Mouse (Mus musculus): ENCODE data around the gene Zfp827.

Zfp827 gene

DNA sequence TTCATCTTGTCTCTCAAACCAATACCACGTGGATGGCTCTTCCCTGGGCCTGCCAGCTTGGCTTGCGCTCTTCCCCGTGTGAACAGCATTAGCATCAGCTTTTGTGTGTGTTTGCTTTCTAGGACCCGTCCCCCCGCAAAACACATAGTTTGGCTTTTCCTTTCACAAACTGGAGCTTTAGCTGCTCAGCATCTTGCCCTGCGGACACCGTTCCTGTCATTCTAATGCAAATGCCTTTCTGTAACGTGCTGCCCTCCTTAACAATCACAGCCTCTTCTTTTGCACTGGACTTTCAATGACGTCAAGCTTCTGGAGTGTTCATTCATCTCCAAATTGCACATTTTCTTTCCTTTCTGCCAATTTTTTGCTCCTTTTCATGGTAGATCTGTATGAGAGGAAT, 196.1 kb downstream of the Zfp827 start:
- no peak for DNase-seq (ENCODE audit: low spot score)

DNA sequence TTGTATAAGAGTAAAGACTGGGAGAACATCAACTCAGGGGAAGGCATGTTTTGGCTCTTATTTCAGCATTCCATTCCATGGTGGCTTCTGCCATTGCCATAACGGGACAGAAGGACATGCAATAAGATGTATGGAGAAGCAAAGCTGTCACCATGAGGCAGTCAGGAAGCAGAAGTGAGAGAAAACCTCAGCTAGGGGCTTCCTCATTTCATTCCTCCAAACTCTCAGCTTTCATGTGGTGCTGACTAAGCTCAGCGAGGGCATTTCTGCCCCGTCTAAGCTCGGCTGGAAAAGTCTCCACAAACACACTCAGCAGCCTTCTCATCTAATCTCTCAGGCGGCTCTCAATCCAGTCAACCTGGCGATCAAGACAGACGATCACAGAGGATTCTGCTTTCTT, 197.3 kb downstream of the Zfp827 start:
- no peak for DNase-seq (ENCODE audit: low spot score)

DNA sequence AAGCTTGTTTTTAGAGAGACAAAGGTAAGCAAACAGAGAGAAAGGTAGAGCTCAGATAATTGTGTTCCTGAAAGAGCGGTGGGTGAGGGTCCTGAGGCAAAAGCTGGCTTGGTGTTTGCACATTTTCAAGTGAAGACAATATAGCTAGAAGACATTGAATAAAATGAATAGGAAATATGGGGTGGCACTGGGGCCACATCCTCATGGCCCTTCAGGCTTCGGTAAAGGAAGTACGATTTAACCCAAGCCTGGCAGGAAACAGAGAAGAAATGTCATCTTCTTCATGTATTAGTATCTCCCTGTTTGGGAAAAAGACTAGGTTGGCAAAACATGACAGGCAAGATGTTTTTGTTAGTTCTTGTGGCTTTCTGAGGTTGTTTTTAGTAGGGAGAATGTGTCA, 197.8 kb downstream of the Zfp827 start:
- DNase-seq (ENCODE audit: low spot score), result no peak

DNA sequence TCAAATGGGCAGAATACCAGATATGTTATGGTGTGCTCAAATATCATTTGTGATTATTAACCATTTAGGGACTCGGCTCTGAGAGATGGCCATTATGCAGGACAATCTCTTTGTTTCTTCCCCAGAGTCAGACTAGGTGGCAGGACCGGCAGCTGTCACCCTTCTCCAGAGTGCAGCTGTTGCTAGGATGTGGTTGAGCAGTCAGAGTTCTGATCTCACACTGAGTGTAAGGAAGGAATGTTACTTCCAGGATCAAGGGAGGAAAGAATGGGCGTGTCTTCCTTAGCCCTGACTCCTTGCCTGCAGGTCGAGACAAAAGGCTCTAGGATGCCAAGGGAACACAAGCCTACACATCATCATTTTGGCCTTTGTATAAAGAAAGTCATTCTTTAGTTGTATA, 199.0 kb downstream of the Zfp827 start:
- DNase-seq (ENCODE audit: low spot score), result no peak

DNA sequence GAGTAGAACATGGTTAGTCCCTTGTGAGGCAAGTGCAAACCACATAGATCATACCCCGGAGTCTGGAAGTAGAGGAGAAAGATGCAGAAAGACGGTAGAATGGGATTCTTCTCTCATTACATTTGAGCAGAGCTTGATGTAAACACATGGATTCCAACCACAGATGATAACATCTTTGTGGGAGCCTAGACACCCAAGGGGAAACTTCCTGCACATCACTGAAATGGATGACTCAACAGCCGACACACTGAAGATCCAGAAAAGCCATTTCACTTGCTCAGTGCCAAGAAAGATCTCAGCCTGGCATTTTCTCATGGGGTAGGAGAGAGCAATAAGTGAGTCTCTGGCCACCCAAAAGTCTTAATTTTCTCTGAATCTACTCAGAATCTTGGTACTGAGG, 199.7 kb downstream of the Zfp827 start:
- no peak for DNase-seq (ENCODE audit: low spot score)

DNA sequence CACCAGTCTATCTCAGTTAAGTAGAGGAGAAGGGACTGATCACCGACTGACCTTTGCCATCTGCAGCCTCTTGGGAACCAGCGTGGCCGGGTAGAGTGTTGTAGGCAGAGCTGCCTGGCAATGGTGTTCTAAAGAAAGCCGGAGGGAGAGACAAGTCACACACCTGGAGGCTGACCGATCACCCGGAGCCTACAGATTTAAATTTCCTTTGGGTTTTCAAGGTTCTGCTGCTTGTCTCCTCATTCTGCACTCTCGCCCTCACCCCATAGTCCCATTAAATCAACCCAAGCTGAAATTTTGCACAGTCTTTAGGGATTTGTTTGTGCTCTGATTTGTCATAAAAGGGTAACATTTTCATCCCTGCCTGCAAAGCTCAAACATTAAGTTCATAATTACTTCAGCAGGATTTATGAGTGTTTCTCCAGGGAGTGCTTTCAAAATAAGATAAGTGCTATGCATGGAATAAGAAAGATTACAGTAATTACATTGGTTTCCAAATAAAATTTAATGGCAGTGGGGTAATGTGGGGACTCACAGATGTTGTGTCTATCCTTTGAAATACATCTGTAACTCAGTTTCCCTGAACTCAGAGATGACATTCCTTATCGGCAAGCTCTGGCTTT, 201.1 kb downstream of the Zfp827 start:
- no peak for DNase-seq (ENCODE audit: low spot score)

DNA sequence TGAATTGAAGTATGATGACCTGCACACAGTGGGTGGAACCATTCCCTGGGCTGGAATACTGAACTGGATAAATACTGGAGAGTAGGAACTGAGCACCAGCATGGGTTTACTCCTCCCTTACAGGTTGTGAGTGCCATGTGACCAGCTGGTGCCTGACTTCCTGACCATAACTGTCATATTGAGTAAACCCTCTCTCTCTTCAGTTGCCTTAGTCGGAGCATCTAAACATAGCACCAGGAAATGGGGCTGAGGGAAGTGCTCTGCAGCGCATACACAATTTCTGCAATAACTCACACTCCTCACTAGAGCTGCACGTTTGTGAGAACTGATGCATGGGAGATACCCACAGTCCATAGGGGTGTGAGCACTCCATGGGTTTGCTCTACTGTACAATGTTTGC, 211.1 kb downstream of the Zfp827 start:
- no peak for DNase-seq (ENCODE audit: low spot score)

DNA sequence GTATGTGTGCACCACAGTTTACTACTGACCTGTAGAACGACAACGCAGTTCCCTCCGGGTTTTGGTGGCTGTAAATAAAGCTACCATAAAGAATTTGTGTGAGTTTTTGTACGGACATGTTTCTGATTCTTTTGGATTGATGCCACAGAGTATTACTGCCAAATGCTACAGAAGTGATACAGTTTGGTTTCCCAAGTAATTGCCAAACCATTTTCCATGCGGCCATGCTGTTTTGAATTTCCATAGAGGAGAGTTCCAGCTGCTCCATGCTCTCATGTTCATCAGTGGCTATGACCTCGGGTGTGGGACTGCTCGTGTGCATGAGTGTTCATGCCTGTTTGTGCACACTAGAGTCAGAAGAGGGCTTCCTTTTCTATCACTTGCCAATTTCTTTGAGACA, 211.8 kb downstream of the Zfp827 start:
- no peak for DNase-seq (ENCODE audit: low spot score)

Measured in ovary, adult 18-20 months (tissue).